Mouse (Mus musculus) neural tube, embryonic 14.5 days (tissue): ENCODE measurements around the gene Copb1. TPM values are rescaled to one million over a fixed set of nuclear protein-coding genes. Genes with fewer than 3 reads are reported as not detected.

ENCODE experiments used
- polyA plus RNA-seq: library from polyadenylated mRNA; unstranded; fragments of >200 nt; fragmentation: Nextera tagmentation; extraction: Ambion mirVana; gene quantifications from 2 replicates; pipeline ENCODE4 v1.2.1, GENCODE M21; 2014

Gene Copb1
- polyA plus RNA-seq, 1 experiment from 2014 or later = 96.2 TPM

Other genes starting within 250 kb of the Copb1 start
- gene Rras2, start 136.9 kb downstream of the Copb1 start, polyA plus RNA-seq = 18.9 and 22.1 TPM in 2 replicates
- 373 TPM in 2 replicates for gene Psma1, start 21.4 kb upstream of the Copb1 start, polyA plus RNA-seq
- 9.0 TPM in 2 replicates for gene Pde3b, start 160.6 kb upstream of the Copb1 start, polyA plus RNA-seq